Mouse (Mus musculus): ENCODE results near the gene Sp140.
"Not testable (repeated sequence)": the region's sequence is repeated elsewhere in the genome, so short reads cannot be mapped to it uniquely, and the experiment has no call there.

The Sp140 gene

GRCm38 (mm10) chr1:85600078-85600477, at the start of gene Sp140:
TSS of gene Sp140 (plus strand) at chr1:85600378.
- in situ Hi-C loops (cut with MboI, MseI), result not testable (repeated sequence)

- in situ Hi-C loops (cut with MboI, MseI), result not testable (repeated sequence)
Measured at GRCm38 (mm10) chr1:85555261-85555660, 44.9 kb upstream of the Sp140 start.

- in situ Hi-C loops (cut with MboI, MseI), result not testable (repeated sequence)
Measured at GRCm38 (mm10) chr1:85573554-85573953, 26.6 kb upstream of the Sp140 start.

GRCm38 (mm10) chr1:85575376-85575775, 24.8 kb upstream of the Sp140 start, which contains the start of gene G530012D18Rik:
TSS of gene G530012D18Rik (plus strand) at chr1:85575676.
- in situ Hi-C loops (cut with MboI, MseI), result loop anchor here (5.0 kb wide), 1 partner anchor 583 kb away; no protein-coding TSS in a partner anchor

GRCm38 (mm10) chr1:85578372-85579010, 21.7 kb upstream of the Sp140 start:
- in situ Hi-C loops (cut with MboI, MseI), result loop anchor here (5.0 kb wide), 1 partner anchor 586 kb away; no protein-coding TSS in a partner anchor

GRCm38 (mm10) chr1:85579199-85580147, 20.7 kb upstream of the Sp140 start:
- in situ Hi-C loops (cut with MboI, MseI), result loop anchor here (5.0 to 10.0 kb wide), 4 partner anchors 235 to 587 kb away; no protein-coding TSS in a partner anchor

- in situ Hi-C loops (cut with MboI, MseI), result loop anchor here (5.0 to 10.0 kb wide), 3 partner anchors 235 to 338 kb away; no protein-coding TSS in a partner anchor
Measured at GRCm38 (mm10) chr1:85580148-85580534, 20.0 kb upstream of the Sp140 start.

GRCm38 (mm10) chr1:85580578-85580977, 19.6 kb upstream of the Sp140 start:
- in situ Hi-C loops (cut with MboI, MseI), result loop anchor here (5.0 to 10.0 kb wide), 3 partner anchors 234 to 338 kb away; no protein-coding TSS in a partner anchor

- in situ Hi-C loops (cut with MboI, MseI), result loop anchor here (5.0 to 10.0 kb wide), 3 partner anchors 233 to 339 kb away; no protein-coding TSS in a partner anchor
Measured at GRCm38 (mm10) chr1:85581518-85581917, 18.7 kb upstream of the Sp140 start.

- in situ Hi-C loops (cut with MboI, MseI), result loop anchor here (10.0 kb wide), 2 partner anchors 226 to 344 kb away; no protein-coding TSS in a partner anchor
Measured at GRCm38 (mm10) chr1:85588697-85589096, 11.5 kb upstream of the Sp140 start.

- in situ Hi-C loops (cut with MboI, MseI), result loop anchor here (5.0 kb wide), 1 partner anchor 145 kb away; no protein-coding TSS in a partner anchor
Measured at GRCm38 (mm10) chr1:85592526-85592925, 7.7 kb upstream of the Sp140 start.

GRCm38 (mm10) chr1:85598271-85599012, 1.7 kb upstream of the Sp140 start, which contains the start of gene Sp110:
TSS of gene Sp110 (minus strand) at chr1:85598817.
- in situ Hi-C loops (cut with MboI, MseI), result loop anchor here (5.0 kb wide), 2 partner anchors 326 to 486 kb away; partner anchors contain the start of gene C130026I21Rik (in 2 of the 2)

GRCm38 (mm10) chr1:85600794-85601193, 616 bp downstream of the Sp140 start:
- in situ Hi-C loops (cut with MboI, MseI), result not testable (repeated sequence)

- in situ Hi-C loops (cut with MboI, MseI), result not testable (repeated sequence)
Measured at GRCm38 (mm10) chr1:85604341-85604740, 4.2 kb downstream of the Sp140 start.

- in situ Hi-C loops (cut with MboI, MseI), result not testable (repeated sequence)
Measured at GRCm38 (mm10) chr1:85608361-85608760, 8.2 kb downstream of the Sp140 start.

- in situ Hi-C loops (cut with MboI, MseI), result loop anchor here in 1 of 2 experiments (10.0 kb wide), 1 partner anchor 446 kb away; no protein-coding TSS in a partner anchor
Measured at GRCm38 (mm10) chr1:85610581-85610980, 10.4 kb downstream of the Sp140 start.

- in situ Hi-C loops (cut with MboI, MseI), result loop anchor here in 1 of 2 experiments (5.0 to 10.0 kb wide), 2 partner anchors 450 to 523 kb away; no protein-coding TSS in a partner anchor
Measured at GRCm38 (mm10) chr1:85615096-85615495, 14.9 kb downstream of the Sp140 start.

GRCm38 (mm10) chr1:85615819-85616218, 15.6 kb downstream of the Sp140 start:
- in situ Hi-C loops (cut with MboI, MseI), result loop anchor here in 1 of 2 experiments (5.0 to 10.0 kb wide), 2 partner anchors 451 to 524 kb away; no protein-coding TSS in a partner anchor

GRCm38 (mm10) chr1:85617161-85617560, 17.0 kb downstream of the Sp140 start:
- in situ Hi-C loops (cut with MboI, MseI), result loop anchor here in 1 of 2 experiments (5.0 to 10.0 kb wide), 2 partner anchors 452 to 525 kb away; no protein-coding TSS in a partner anchor

- in situ Hi-C loops (cut with MboI, MseI), result loop anchor here in 1 of 2 experiments (5.0 to 10.0 kb wide), 2 partner anchors 454 to 526 kb away; no protein-coding TSS in a partner anchor
Measured at GRCm38 (mm10) chr1:85618689-85619088, 18.5 kb downstream of the Sp140 start.
